Mouse (Mus musculus) embryonic facial prominence, embryonic 14.5 days (tissue): ENCODE measurements around the gene Lrrc1. TPM values are rescaled to one million over a fixed set of nuclear protein-coding genes. Genes with fewer than 3 reads are reported as not detected.
A peak's percentile ranks its signal among the peaks of the same experiment; 100 is the strongest.

ENCODE experiments used
- ATAC-seq: fragments of 200-750 bp; cut with Nextera tagmentation; 2 replicates; pipeline ENCODE4 v1.8.0; 2017; ENCODE audit warnings: low read depth, moderate number of reproducible peaks, moderate TSS enrichment
- DNase-seq: peaks from one replicate; pipeline ENCODE4 v3.0.0-alpha.2; 2015; ENCODE audit warnings: low spot score
- H3K27ac ChIP-seq: fragments of 300-500 bp; sonication (generic); replicated peaks from 2 replicates; pipeline ENCODE4 v1.5.1; 2014; ENCODE audit warnings: low read depth, mild to moderate bottlenecking, low read length, moderate library complexity
- H3K27me3 ChIP-seq: fragments of 300-500 bp; sonication (generic); replicated peaks from 2 replicates; pipeline ENCODE4 v1.6.1; 2014; ENCODE audit warnings: low read length; ENCODE audit not compliant: control insufficient read depth, insufficient read depth
- H3K36me3 ChIP-seq: fragments of 300-500 bp; sonication (generic); 2 replicates; pipeline ENCODE4 v1.6.1; 2014; ENCODE audit warnings: low read length, mixed read lengths; ENCODE audit not compliant: control insufficient read depth, insufficient read depth
- H3K4me1 ChIP-seq: fragments of 300-500 bp; sonication (generic); 2 replicates; pipeline ENCODE4 v1.6.1; 2014; ENCODE audit warnings: antibody characterized with exemption, low read length; ENCODE audit not compliant: control insufficient read depth, insufficient read depth
- H3K4me2 ChIP-seq: fragments of 300-500 bp; sonication (generic); 2 replicates; pipeline ENCODE4 v1.6.1; 2014; ENCODE audit warnings: low read depth, mild to moderate bottlenecking, low read length, moderate library complexity, mixed read lengths
- H3K4me3 ChIP-seq: fragments of 300-500 bp; sonication (generic); 2 replicates; pipeline ENCODE4 v1.5.1; 2014; ENCODE audit warnings: low read depth, mild to moderate bottlenecking, low read length
- H3K9ac ChIP-seq: fragments of 300-500 bp; sonication (generic); 2 replicates; pipeline ENCODE4 v1.6.1; 2014; ENCODE audit warnings: low read depth, mild to moderate bottlenecking, low read length, moderate library complexity, mixed read lengths
- H3K9me3 ChIP-seq: fragments of 300-500 bp; sonication (generic); 2 replicates; pipeline ENCODE4 v1.6.1; 2016; ENCODE audit warnings: low read length; ENCODE audit not compliant: control insufficient read depth
- WGBS: fragments of 180-500 bp; shearing (Covaris S2); extraction: QIAGEN DNeasy Blood & Tissue Kit; methylation state at CpG from one replicate; pipeline ENCODE4 v1.1.7; 2014; 5-methylcytosine and 5-hydroxymethylcytosine counted together
- polyA plus RNA-seq: library from polyadenylated mRNA; unstranded; fragments of >200 nt; fragmentation: Nextera tagmentation; extraction: Ambion mirVana; gene quantifications from 2 replicates; pipeline ENCODE4 v1.2.1, GENCODE M21; 2014

The Lrrc1 gene
- polyA plus RNA-seq, 1 experiment from 2014 or later: 13.5 TPM

DNA sequence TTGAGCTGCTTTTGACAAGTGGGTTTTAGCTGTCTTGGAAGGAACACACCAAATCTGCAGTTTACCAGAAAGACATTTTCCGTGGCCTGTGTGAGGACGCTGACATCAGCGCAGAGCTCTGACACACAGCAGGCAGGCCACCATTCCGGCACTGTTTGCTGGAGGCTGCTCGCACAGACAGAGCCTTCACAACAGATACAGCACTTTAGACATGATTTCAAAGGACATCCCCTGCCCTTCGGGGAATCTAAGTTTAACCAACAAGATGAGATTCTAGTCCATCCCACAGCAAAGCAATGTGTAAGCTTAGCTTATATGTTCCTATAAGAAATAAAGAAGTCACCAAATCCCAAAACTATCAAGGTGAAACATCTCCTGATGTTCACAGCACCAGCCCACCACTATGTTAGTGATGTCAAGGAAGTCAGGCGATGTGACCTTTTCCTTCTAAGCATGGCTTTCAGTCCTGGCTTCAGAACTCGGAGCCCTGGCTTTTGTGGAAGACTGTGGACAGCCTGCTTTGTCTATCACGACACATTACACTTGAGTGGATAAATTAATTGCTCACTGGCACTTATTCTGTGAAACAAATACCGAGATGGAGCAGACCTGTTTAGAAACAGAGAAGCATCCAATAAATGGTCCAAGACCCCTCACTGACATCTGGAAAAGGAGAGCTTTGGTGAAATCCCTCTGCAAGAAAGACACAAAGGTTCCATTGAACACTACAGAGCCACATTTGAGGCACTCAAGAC, 66.3 kb downstream of the Lrrc1 start:
- DNase-seq (no peak), ATAC-seq (peak; percentile 8; the same call in 1 of the 2 replicates)
- Histone ChIP-seq H3K27me3 (no peaks in the 10 kb centered on the region), H3K9ac (no peak overlapping the region), H3K4me2 (no peak overlapping the region), H3K4me1 (peaks cover 41% of the 10 kb centered on the region), H3K27ac (no peak overlapping the region; the same call in 1 of the 2 replicates), H3K4me3 (no peak overlapping the region), H3K36me3 (no peaks in the 10 kb centered on the region), H3K9me3 (no peaks in the 10 kb centered on the region)
- 58% methylated on average over 10 of the region's 10 CpGs for WGBS

GRCm38 (mm10) chr9:77474535-77474934, 70.1 kb downstream of the Lrrc1 start:
- WGBS: 83% methylated on average over 4 of the region's 4 CpGs
- H3K27ac ChIP-seq: no peak overlapping the region
- H3K4me2 ChIP-seq: no peak overlapping the region
- ATAC-seq: no peak
- no peaks in the 10 kb centered on the region for H3K27me3 ChIP-seq
- H3K4me3 ChIP-seq: no peak overlapping the region
- H3K9me3 ChIP-seq: no peaks in the 10 kb centered on the region
- DNase-seq: no peak
- H3K36me3 ChIP-seq: no peaks in the 10 kb centered on the region
- H3K9ac ChIP-seq: no peak overlapping the region
- peaks cover 28% of the 10 kb centered on the region for H3K4me1 ChIP-seq

- no peak for DNase-seq
- 62% methylated on average over 8 of the region's 8 CpGs for WGBS
- no peak for ATAC-seq
- Histone ChIP-seq H3K4me2 (no peak overlapping the region), H3K4me3 (no peak overlapping the region), H3K27me3 (no peaks in the 10 kb centered on the region), H3K27ac (no peak overlapping the region), H3K4me1 (peaks cover 15% of the 10 kb centered on the region), H3K9ac (no peak overlapping the region), H3K36me3 (peaks cover 12% of the 10 kb centered on the region), H3K9me3 (no peaks in the 10 kb centered on the region)
These were observed 72.1 kb downstream of the Lrrc1 start for GRCm38 (mm10) chr9:77472557-77472956.

DNA sequence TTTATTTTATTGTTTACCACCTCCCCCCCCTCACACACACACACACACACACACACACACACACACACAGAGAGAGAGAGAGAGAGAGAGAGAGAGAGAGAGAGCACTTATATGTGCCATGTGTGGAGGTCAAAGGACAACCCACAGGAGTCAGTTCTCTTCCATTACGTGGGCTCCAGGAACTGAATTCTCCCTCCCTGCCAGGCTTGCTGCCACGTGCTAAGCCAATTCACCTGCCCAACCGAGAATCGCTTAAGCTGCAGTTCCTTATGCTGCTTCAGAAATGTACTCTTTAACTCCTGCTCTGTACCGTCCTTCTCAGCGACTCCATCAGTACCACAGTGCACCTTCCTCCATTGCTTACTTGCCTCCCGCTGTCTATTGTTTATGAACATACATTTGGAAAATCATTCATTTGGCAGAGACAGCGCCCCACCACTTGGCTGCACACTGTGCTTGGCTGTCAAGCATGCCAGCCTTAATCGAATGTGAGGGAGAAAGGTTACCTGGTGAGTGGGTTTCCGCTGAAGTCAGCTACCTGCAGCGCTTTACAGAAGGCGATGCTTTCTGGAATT, 72.9 kb downstream of the Lrrc1 start:
- H3K4me2 ChIP-seq: no peak overlapping the region
- H3K9ac ChIP-seq: no peak overlapping the region
- H3K27me3 ChIP-seq: no peaks in the 10 kb centered on the region
- peaks cover 16% of the 10 kb centered on the region for H3K36me3 ChIP-seq
- ATAC-seq (no peak), DNase-seq (no peak)
- WGBS: 76% methylated on average over 12 of the region's 12 CpGs
- no peak overlapping the region for H3K27ac ChIP-seq
- H3K4me1 ChIP-seq: peaks cover 8% of the 10 kb centered on the region; the same call in 1 of the 2 replicates
- no peaks in the 10 kb centered on the region for H3K9me3 ChIP-seq
- H3K4me3 ChIP-seq: no peak overlapping the region

GRCm38 (mm10) chr9:77469791-77470607, 74.7 kb downstream of the Lrrc1 start:
- H3K4me3 ChIP-seq: no peak overlapping the region

GRCm38 (mm10) chr9:77466926-77467325, 77.7 kb downstream of the Lrrc1 start:
- H3K4me2 ChIP-seq: no peak overlapping the region
- WGBS: 80% methylated on average over 5 of the region's 5 CpGs
- DNase-seq (no peak), ATAC-seq (no peak)
- H3K9ac ChIP-seq: no peak overlapping the region
- no peaks in the 10 kb centered on the region for H3K9me3 ChIP-seq
- H3K36me3 ChIP-seq: peaks cover 16% of the 10 kb centered on the region
- no peaks in the 10 kb centered on the region for H3K27me3 ChIP-seq
- H3K4me3 ChIP-seq: no peak overlapping the region
- H3K4me1 ChIP-seq: peaks cover 20% of the 10 kb centered on the region
- H3K27ac ChIP-seq: no peak overlapping the region

More at GRCm38 (mm10) chr9:77469791-77470607, 74.7 kb downstream of the Lrrc1 start:
- H3K9me3 ChIP-seq: no peaks in the 10 kb centered on the region
- H3K9ac ChIP-seq: no peak overlapping the region
- H3K4me1 ChIP-seq: peaks cover 10% of the 10 kb centered on the region
- no peaks in the 10 kb centered on the region for H3K27me3 ChIP-seq
- no peak overlapping the region for H3K4me2 ChIP-seq
- ATAC-seq (peak; percentile 92), DNase-seq (peak; percentile 65)
- H3K27ac ChIP-seq: peak overlapping the region; percentile 15; the same call in 1 of the 2 replicates
- peaks cover 16% of the 10 kb centered on the region for H3K36me3 ChIP-seq
- 44% methylated on average over 20 of the region's 20 CpGs for WGBS

GRCm38 (mm10) chr9:77465401-77465800, 79.3 kb downstream of the Lrrc1 start:
- ATAC-seq: no peak
- Histone ChIP-seq H3K4me1 (peaks cover 20% of the 10 kb centered on the region), H3K9ac (no peak overlapping the region), H3K4me2 (no peak overlapping the region), H3K9me3 (no peaks in the 10 kb centered on the region), H3K4me3 (no peak overlapping the region), H3K27ac (no peak overlapping the region), H3K36me3 (peaks cover 16% of the 10 kb centered on the region), H3K27me3 (no peaks in the 10 kb centered on the region)
- DNase-seq: no peak
- WGBS: 60% methylated on average over 11 of the region's 11 CpGs

DNA sequence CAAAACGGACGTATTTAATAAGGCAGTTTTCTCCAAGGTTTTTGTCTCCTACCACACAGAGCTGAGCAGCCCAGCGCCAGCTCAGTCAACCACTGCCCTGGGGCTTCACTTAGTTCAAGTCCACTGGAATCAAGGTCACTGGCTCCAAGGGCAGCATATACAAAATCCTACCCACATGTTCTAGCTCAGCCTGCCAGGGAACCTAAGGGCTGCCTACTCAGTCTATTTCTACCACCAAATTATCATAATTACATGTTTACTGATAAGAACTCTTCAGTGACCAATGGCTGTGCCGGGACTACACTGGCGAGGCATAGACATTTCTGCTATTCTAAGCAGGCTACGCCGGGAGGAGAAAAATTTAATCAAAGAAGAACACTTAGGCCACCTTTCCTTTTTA, 80.8 kb downstream of the Lrrc1 start:
- Histone ChIP-seq H3K9ac (no peak overlapping the region), H3K4me2 (no peak overlapping the region), H3K4me1 (peaks cover 12% of the 10 kb centered on the region; the same call in 1 of the 2 replicates), H3K36me3 (peaks cover 16% of the 10 kb centered on the region), H3K27me3 (no peaks in the 10 kb centered on the region), H3K4me3 (no peak overlapping the region), H3K9me3 (no peaks in the 10 kb centered on the region), H3K27ac (peak overlapping the region; percentile 24; the same call in 1 of the 2 replicates)
- WGBS: 66% methylated on average over 7 of the region's 7 CpGs
- ATAC-seq (peak; percentile 26; the same call in 1 of the 2 replicates), DNase-seq (no peak)
